Mouse (Mus musculus): ENCODE measurements at regions not wholly inside any gene's neighbourhood (a gene's known extent, or its start where the extent isn't known, plus 50 kb on each side); places are given as distances from the start of the nearest gene placed in this dataset.

DNA sequence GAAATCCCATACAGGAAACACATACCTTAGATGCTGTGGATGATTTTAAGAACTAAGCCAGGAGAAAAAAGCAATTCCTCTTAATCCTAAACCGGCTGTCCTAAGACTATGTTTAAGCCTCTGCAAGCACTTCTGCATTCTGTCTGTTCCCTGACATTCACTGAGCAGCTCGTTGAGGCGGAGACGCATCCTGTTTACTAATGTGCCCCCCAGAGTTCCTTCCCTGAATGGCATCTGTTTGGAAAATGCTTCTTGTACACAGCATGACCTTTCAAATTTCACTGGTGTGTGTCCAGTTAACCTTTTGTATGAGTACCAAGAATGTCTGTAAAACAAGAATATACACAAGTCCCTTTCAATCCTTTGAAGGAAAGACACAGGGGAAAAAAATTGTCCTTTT is 73.4 kb upstream of the Zdhhc17 start:
- TF ChIP-seq CTCF (IDR thresholded peaks at IDR 0.05; ENCODE audit: borderline replicate concordance, extremely low read depth, insufficient read depth, insufficient read length) (peak; percentile 22; the same call in 1 of the 2 replicates), POLR2A (IDR thresholded peaks at IDR 0.05; ENCODE audit: borderline replicate concordance, extremely low read depth, insufficient read depth, insufficient read length, poor library complexity, severe bottlenecking) (no peak)
